Mouse (Mus musculus) neural tube, embryonic 11.5 days (tissue): ENCODE data around the gene Sost. TPM values are rescaled to one million over a fixed set of nuclear protein-coding genes. Genes with fewer than 3 reads are reported as not detected.

Source experiments
- ATAC-seq: fragments of 200-750 bp; cut with Nextera tagmentation; 2 replicates; pipeline ENCODE4 v1.8.0; 2017; ENCODE audit warnings: moderate number of reproducible peaks, mild to moderate bottlenecking, moderate TSS enrichment, moderate library complexity; ENCODE audit not compliant: insufficient read depth, low FRiP score, low TSS enrichment
- DNase-seq: peaks from one replicate; pipeline ENCODE4 v3.0.0-alpha.2; 2015; ENCODE audit warnings: low spot score
- H3K27ac ChIP-seq: fragments of 300-500 bp; sonication (generic); 2 replicates; pipeline ENCODE4 v1.5.1; 2014; ENCODE audit warnings: low read depth, mild to moderate bottlenecking, low read length
- H3K27me3 ChIP-seq: fragments of 300-500 bp; sonication (generic); 2 replicates; pipeline ENCODE4 v1.6.1; 2014; ENCODE audit warnings: mild to moderate bottlenecking, low read length, mixed read lengths; ENCODE audit not compliant: control insufficient read depth, insufficient read depth
- H3K36me3 ChIP-seq: fragments of 300-500 bp; sonication (generic); 2 replicates; pipeline ENCODE4 v1.6.1; 2014; ENCODE audit warnings: mild to moderate bottlenecking, low read length, moderate library complexity, mixed read lengths; ENCODE audit not compliant: control insufficient read depth, insufficient read depth
- H3K4me1 ChIP-seq: fragments of 300-500 bp; sonication (generic); 2 replicates; pipeline ENCODE4 v1.6.1; 2014; ENCODE audit warnings: low read length, mixed read lengths; ENCODE audit not compliant: control insufficient read depth, insufficient read depth
- H3K4me2 ChIP-seq: fragments of 300-500 bp; sonication (generic); 2 replicates; pipeline ENCODE4 v1.6.1; 2014; ENCODE audit warnings: low read depth, mild to moderate bottlenecking, moderate library complexity
- H3K4me3 ChIP-seq: fragments of 300-500 bp; sonication (generic); 2 replicates; pipeline ENCODE4 v1.5.1; 2014; ENCODE audit warnings: low read depth, low read length
- H3K9ac ChIP-seq: fragments of 300-500 bp; sonication (generic); 2 replicates; pipeline ENCODE4 v1.6.1; 2014; ENCODE audit warnings: mild to moderate bottlenecking, low read length
- H3K9me3 ChIP-seq: fragments of 300-500 bp; sonication (generic); 2 replicates; pipeline ENCODE4 v1.6.1; 2016; ENCODE audit warnings: low read length; ENCODE audit not compliant: control insufficient read depth
- WGBS: fragments of 180-500 bp; shearing (Covaris S2); extraction: QIAGEN DNeasy Blood & Tissue Kit; methylation state at CpG from one replicate; pipeline ENCODE4 v1.1.7; 2014; 5-methylcytosine and 5-hydroxymethylcytosine counted together
- polyA plus RNA-seq: library from polyadenylated mRNA; unstranded; fragments of >200 nt; fragmentation: Nextera tagmentation; extraction: Ambion mirVana; gene quantifications from 2 replicates; pipeline ENCODE4 v1.2.1, GENCODE M21; 2014

The Sost gene
- not detected in 2 replicates for polyA plus RNA-seq

DNA sequence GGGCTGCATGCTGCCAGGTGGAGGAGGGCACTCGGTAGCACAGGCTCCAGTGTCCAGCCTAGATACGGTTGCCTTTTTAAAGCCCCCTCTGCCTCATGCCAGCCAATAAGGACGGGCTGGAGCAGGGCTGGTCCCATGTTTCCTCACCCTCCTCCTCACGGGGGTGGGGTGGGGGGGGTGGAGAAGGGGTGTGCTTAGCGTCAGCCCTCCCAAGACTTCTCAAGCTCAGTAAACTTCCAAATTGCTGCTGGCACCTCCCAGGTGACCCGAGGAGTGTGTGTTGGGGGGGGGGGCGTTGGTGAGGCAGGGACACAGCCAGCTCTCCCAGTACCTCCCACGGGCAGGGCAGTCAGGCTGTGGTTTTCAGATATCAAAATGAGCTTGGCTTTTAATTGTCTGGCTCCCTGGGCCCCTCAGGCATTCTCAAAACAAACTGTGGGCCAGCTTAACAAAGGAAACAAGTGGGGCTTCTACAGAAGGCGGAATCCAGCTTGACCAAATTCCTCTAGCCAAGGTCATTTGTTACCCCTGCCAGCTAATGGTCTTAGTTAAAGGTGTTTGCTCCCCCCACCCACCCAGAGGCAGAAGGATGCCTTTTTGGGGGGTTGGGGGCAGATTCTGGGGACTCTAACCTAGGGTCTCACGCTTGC lies at the start of gene Sost:
Sost (minus strand) TSS at position 51 of the 650 bp plus-strand sequence.
- ATAC-seq (no peak), DNase-seq (no peak)
- Histone ChIP-seq H3K9me3 (no peaks in the 10 kb centered on the region), H3K4me2 (no peak within 1 kb of the TSS), H3K9ac (no peak within 1 kb of the TSS), H3K27ac (no peak within 1 kb of the TSS), H3K36me3 (no peaks in the 10 kb centered on the region), H3K4me3 (no peak within 1 kb of the TSS), H3K27me3 (peaks cover 26% of the 10 kb centered on the region), H3K4me1 (peaks cover 30% of the 10 kb centered on the region)
- 12% methylated on average over 10 of the region's 10 CpGs for WGBS

DNA sequence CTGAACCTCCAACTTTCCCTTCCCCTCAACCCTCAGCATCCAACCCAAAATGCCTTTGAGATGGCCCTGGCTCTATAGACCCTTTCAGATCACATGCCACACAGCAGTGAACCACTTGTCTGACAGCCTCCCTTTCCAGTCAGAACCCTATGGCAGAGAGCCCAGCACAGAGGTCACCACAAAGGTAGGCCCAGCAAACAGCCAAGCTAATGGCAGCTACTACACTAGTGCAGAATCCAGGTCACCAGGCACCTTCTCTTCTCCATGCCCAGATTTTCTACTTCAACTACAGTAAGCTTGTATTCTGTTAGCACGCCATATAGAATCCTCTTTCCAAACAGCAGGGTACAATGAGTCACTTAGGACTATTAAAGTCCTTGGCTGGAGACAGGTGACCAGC lies 49.3 kb upstream of the Sost start:
- H3K27me3 ChIP-seq, result no peaks in the 10 kb centered on the region
- H3K9me3 ChIP-seq, result no peaks in the 10 kb centered on the region
- ATAC-seq (no peak), DNase-seq (no peak)
- no peak overlapping the region for H3K4me2 ChIP-seq
- no peak overlapping the region for H3K9ac ChIP-seq
- no peak overlapping the region for H3K27ac ChIP-seq
- H3K4me1 ChIP-seq, result no peaks in the 10 kb centered on the region
- H3K36me3 ChIP-seq, result peaks cover 3% of the 10 kb centered on the region
- H3K4me3 ChIP-seq, result no peak overlapping the region
- WGBS, result 90% methylated on average over 1 of the region's 1 CpGs

DNA sequence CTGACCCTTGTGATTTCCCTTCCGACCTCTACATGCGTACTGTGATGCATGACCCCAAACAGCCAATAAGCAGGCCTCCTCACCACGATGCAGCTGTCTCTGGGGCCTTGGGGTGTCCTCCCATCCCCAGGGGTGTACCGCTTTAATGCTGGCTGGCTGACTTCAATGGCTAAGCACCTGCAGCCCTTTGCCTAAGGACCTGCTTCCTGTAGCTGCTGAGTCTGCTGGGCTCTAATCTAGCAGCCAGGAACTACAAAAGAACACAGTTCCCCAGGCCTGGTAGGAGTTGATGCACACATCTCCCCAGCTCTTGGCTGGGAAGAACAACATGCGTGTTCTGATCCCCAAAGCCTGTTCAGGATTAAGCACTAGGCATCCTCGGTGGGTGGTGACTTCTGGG lies 48.7 kb upstream of the Sost start:
- Histone ChIP-seq H3K27ac (no peak overlapping the region), H3K27me3 (no peaks in the 10 kb centered on the region), H3K9me3 (no peaks in the 10 kb centered on the region), H3K36me3 (peaks cover 3% of the 10 kb centered on the region), H3K9ac (no peak overlapping the region), H3K4me2 (no peak overlapping the region), H3K4me3 (no peak overlapping the region), H3K4me1 (no peaks in the 10 kb centered on the region; the same call in 1 of the 2 replicates)
- DNase-seq, result no peak
- no peak for ATAC-seq
- WGBS, result 76% methylated on average over 6 of the region's 6 CpGs

DNA sequence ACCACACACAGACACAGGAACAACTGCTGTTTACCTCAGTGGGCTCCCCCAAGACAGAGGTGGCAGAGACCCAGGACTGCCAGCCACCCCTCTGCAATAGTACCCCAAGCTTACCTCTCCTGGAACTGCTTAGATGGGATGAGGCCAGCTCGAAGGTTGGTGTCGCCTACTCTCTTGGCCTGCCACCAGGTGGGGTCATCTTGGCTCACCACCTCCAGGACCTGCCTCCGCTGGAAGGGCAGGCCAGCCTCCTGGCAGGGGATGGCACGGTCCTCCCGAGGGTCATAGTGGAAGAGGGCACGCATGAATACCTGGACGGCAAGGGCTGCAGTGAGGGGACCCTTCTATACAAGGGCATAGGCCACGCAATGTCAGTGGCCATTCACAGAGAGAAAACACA lies 46.4 kb upstream of the Sost start:
- no peak overlapping the region for H3K4me3 ChIP-seq
- DNase-seq, result no peak
- ATAC-seq, result no peak
- H3K4me2 ChIP-seq, result no peak overlapping the region
- H3K27me3 ChIP-seq, result no peaks in the 10 kb centered on the region
- H3K9me3 ChIP-seq, result no peaks in the 10 kb centered on the region
- no peak overlapping the region for H3K9ac ChIP-seq
- no peak overlapping the region for H3K27ac ChIP-seq
- H3K36me3 ChIP-seq, result peaks cover 3% of the 10 kb centered on the region
- no peaks in the 10 kb centered on the region; the same call in 1 of the 2 replicates for H3K4me1 ChIP-seq
- WGBS, result 92% methylated on average over 8 of the region's 8 CpGs

DNA sequence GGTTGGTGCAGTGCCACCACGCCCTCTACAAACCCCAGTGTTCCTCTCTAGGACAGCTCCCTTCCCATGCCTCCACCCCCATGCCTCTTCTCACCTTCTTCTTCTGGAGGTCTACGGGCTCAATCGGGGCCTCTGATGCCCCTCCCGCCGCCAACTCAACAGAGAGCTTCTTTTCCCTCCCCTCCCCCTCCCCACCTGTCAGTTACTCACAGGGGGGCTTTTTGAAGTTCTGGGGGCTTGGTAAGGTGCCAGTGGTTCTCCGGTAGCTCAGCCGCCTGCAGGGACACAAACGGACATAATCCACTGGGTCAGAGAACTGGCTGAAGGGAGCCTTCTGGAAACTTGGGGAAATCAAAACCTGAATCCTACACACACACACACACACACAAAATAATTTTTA lies 44.7 kb upstream of the Sost start:
- DNase-seq (no peak), ATAC-seq (no peak)
- H3K9me3 ChIP-seq, result no peaks in the 10 kb centered on the region
- no peak overlapping the region for H3K4me3 ChIP-seq
- H3K27me3 ChIP-seq, result no peaks in the 10 kb centered on the region
- WGBS, result 83% methylated on average over 8 of the region's 8 CpGs
- no peak overlapping the region for H3K9ac ChIP-seq
- no peak overlapping the region for H3K4me2 ChIP-seq
- H3K4me1 ChIP-seq, result no peaks in the 10 kb centered on the region; the same call in 1 of the 2 replicates
- no peaks in the 10 kb centered on the region; the same call in none of the 2 replicates for H3K36me3 ChIP-seq
- H3K27ac ChIP-seq, result no peak overlapping the region

DNA sequence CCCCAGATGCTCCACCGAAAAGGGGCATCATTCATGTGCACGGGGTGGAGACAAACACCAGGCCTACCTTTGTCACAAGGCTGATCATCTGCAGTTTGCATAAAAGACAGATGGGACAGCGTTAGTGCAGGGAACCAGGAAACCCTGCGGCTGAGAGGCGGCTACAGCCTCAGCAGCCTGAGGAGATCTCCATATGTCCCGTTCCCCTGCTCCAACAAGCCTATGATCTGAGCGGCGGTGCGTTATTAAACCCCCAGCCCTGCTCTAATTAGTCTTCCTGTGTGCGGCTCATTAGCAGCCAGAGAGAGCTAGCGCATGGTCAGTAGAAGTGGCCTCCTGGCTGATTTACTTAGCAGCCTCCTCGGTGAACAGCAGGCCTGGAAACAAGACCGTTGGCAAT lies 43.3 kb upstream of the Sost start:
- H3K9ac ChIP-seq, result no peak overlapping the region
- H3K27me3 ChIP-seq, result no peaks in the 10 kb centered on the region
- H3K9me3 ChIP-seq, result no peaks in the 10 kb centered on the region
- no peak overlapping the region for H3K4me3 ChIP-seq
- WGBS, result 52% methylated on average over 13 of the region's 13 CpGs
- no peak overlapping the region for H3K4me2 ChIP-seq
- peak overlapping the region; percentile 58; the same call in 1 of the 2 replicates for H3K27ac ChIP-seq
- DNase-seq, result peak; percentile 37
- no peak for ATAC-seq
- no peaks in the 10 kb centered on the region; the same call in 1 of the 2 replicates for H3K4me1 ChIP-seq
- H3K36me3 ChIP-seq, result no peaks in the 10 kb centered on the region; the same call in none of the 2 replicates

DNA sequence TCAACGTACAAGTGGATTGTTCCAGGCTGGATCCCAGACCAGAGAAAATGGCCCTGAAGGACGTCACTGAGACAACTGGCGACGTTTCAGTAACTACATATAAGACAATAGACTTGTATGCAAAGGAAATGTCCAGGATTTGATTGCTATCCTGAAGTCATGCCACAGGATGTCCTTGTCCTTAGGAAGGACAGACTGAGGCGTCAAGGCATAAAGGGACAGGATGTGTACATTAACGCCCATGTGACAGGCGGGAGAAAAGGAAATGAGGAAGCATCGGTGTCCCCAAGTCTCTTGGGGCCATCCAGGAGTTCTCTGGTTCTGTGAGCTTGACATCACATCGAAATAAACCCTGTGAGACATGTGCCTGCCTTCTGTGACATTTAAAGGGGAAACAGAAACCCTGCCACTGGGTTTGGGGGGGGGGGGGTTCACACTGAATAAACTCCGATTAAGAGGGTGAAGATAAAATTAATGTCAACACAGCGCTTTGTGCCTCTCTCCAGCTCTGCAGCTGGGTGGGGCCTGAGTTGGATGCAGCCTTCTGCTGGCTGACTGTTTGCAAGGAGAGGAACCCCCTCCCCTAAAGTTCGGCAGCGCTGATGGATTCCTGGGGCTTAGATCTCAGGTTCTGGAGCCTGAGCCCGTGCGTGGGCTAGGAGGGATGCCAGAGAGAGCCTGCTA lies 42.3 kb upstream of the Sost start:
- WGBS, result 91% methylated on average over 15 of the region's 15 CpGs
- H3K36me3 ChIP-seq, result peaks cover 3% of the 10 kb centered on the region
- no peaks in the 10 kb centered on the region; the same call in 1 of the 2 replicates for H3K4me1 ChIP-seq
- no peak overlapping the region for H3K9ac ChIP-seq
- ATAC-seq, result no peak
- no peak for DNase-seq
- H3K27ac ChIP-seq, result no peak overlapping the region
- H3K9me3 ChIP-seq, result no peaks in the 10 kb centered on the region
- no peak overlapping the region for H3K4me3 ChIP-seq
- no peaks in the 10 kb centered on the region for H3K27me3 ChIP-seq
- H3K4me2 ChIP-seq, result no peak overlapping the region

DNA sequence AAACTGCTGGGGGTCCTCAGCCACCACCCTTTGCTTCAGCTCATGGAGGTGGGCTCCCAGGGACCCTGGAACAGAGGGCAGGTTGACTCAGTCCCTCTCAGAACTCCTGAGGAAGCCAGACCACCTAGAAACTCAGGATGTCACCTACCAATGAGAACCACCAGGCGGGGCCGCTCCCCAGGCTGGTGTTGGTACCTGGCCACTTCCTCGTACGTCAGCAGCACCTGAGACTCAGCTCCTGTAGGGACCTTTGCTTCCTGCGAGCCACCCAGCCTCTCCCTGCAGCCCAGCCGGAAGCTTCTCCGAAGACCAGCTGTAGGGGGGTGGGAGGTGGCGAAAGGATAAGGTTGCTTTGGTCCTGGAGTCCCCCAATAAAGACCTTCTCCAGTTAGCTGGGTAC lies 41.6 kb upstream of the Sost start:
- Histone ChIP-seq H3K9me3 (no peaks in the 10 kb centered on the region), H3K27me3 (no peaks in the 10 kb centered on the region), H3K4me2 (no peak overlapping the region), H3K4me3 (no peak overlapping the region), H3K4me1 (no peaks in the 10 kb centered on the region; the same call in 1 of the 2 replicates), H3K36me3 (peaks cover 3% of the 10 kb centered on the region), H3K9ac (no peak overlapping the region), H3K27ac (no peak overlapping the region)
- DNase-seq (no peak), ATAC-seq (no peak)
- WGBS, result 96% methylated on average over 8 of the region's 8 CpGs

DNA sequence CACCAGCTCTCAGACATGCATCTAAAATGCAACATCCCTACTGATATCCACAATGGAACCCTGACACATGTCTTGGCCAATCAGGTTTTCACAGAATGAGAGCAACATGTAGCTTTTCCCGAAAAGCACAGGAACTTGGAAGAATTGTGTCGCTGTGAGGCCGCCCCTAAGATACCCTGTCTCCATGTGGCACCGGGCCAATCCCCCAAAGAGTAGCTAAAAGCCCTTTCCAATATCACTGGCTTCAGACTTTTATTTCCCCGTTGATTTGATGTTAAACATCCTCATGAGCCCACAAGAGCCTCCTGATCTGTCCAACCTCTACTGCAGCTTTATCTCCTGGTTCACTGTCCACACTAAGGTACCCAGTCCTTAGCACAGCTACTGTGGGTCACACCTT lies 39.9 kb upstream of the Sost start:
- no peak overlapping the region for H3K4me2 ChIP-seq
- whole genome bisulfite sequencing, result 92% methylated on average over 5 of the region's 5 CpGs
- no peak overlapping the region for H3K4me3 ChIP-seq
- no peaks in the 10 kb centered on the region for H3K27me3 ChIP-seq
- H3K9me3 ChIP-seq, result no peaks in the 10 kb centered on the region
- H3K36me3 ChIP-seq, result peaks cover 5% of the 10 kb centered on the region
- ATAC-seq, result no peak
- no peak for DNase-seq
- H3K4me1 ChIP-seq, result no peaks in the 10 kb centered on the region; the same call in 1 of the 2 replicates
- H3K9ac ChIP-seq, result no peak overlapping the region
- H3K27ac ChIP-seq, result no peak overlapping the region
